Mouse (Mus musculus) forebrain, embryonic 10.5 days (tissue): ENCODE data around the gene Rnf115. TPM values are rescaled to one million over a fixed set of nuclear protein-coding genes. Genes with fewer than 3 reads are reported as not detected.
"Not testable (repeated sequence)": the region's sequence is repeated elsewhere in the genome, so short reads cannot be mapped to it uniquely, and the experiment has no call there.

Experiments
- DNase-seq: peaks from one replicate; pipeline ENCODE4 v3.0.0-alpha.2; 2017; ENCODE audit warnings: low spot score; ENCODE audit errors: extremely low spot score
- H3K27ac ChIP-seq: fragments of 300-500 bp; sonication (generic); 2 replicates; pipeline ENCODE4 v1.5.1; 2016; ENCODE audit warnings: mild to moderate bottlenecking
- H3K27me3 ChIP-seq: fragments of 300-500 bp; sonication (generic); 2 replicates; pipeline ENCODE4 v1.6.1; 2016; ENCODE audit warnings: mild to moderate bottlenecking; ENCODE audit not compliant: poor library complexity, severe bottlenecking
- H3K36me3 ChIP-seq: fragments of 300-500 bp; sonication (generic); replicated peaks from 2 replicates; pipeline ENCODE4 v1.6.1; 2016; ENCODE audit warnings: mild to moderate bottlenecking, moderate library complexity
- H3K4me1 ChIP-seq: fragments of 300-500 bp; sonication (generic); 2 replicates; pipeline ENCODE4 v1.6.1; 2016
- H3K4me3 ChIP-seq: fragments of 300-500 bp; sonication (generic); 2 replicates; pipeline ENCODE4 v1.5.1; 2016; ENCODE audit warnings: mild to moderate bottlenecking, moderate library complexity
- H3K9me3 ChIP-seq: fragments of 300-500 bp; sonication (generic); 2 replicates; pipeline ENCODE4 v1.6.1; 2016; ENCODE audit warnings: mild to moderate bottlenecking, moderate library complexity
- WGBS: fragments of 180-500 bp; shearing (Covaris S2); methylation state at CpG from one replicate; pipeline ENCODE4 v1.1.7; 2016; 5-methylcytosine and 5-hydroxymethylcytosine counted together
- polyA plus RNA-seq: library from polyadenylated mRNA; unstranded; fragments of >200 nt; fragmentation: Nextera tagmentation; extraction: Ambion mirVana; gene quantifications from 2 replicates; pipeline ENCODE4 v1.2.1, GENCODE M21; 2016

Rnf115 gene
- 70.5 and 75.4 TPM in 2 replicates for polyA plus RNA-seq

DNA sequence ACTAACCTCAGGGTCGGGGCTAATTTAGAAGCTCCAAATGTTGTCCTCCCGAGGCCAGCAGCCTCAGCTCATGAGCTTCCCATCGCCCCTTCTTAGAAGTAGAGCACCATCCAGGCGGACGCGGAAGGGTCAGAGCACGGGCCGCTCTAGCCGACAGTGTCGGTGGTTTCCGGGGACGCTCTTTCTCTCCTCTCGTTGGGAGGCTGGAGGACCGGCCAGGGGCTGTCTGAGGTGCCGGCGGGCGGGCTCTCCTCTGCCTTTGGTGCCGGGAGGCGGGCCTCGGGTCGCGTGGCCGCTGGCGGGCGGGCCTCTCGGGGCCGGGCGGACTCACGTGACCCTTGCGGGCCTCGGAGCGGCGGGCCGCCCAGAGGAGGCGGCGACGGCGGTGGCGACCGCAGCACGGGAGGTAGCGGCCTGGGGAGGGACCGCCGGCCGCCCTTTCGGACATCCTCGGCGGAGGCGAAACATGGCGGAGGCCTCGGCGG is at the start of gene Rnf115, which contains the start of gene Polr3c:
Rnf115 (plus strand) TSS at position 322 of the 485 bp plus-strand sequence.
Polr3c (minus strand) TSS at position 286 of the 485 bp plus-strand sequence.
- H3K27ac ChIP-seq: peak within 1 kb of the TSS; percentile 94
- WGBS: under 1% methylated on average over 52 of the region's 52 CpGs
- peak; percentile 94 for DNase-seq

DNA sequence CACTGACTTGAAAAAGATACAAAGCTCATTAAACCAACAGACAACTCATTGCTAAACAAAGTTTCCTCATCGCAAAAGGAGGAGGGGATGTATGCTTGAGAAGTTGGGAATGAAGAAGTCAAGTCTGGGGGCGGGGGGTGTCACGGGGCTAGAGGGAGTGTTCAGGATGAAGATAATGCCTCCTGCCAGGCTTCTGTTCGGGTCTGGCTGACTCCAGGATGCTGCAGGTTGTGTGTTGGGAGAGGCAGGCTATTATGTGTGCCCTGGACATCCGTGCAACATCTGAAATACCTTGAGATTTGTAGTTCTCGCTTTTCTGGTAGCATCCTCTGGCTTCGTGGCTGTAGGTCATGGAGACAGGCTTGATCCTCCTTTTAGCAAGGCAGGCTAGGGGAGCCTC is 49.0 kb upstream of the Rnf115 start:
- H3K27me3 ChIP-seq: peaks cover 45% of the 10 kb centered on the region
- H3K4me3 ChIP-seq: no peak overlapping the region

More for the DNA sequence above, at the start of gene Rnf115, which contains the start of gene Polr3c:
- Histone ChIP-seq H3K27me3 (no peaks in the 10 kb centered on the region), H3K9me3 (no peaks in the 10 kb centered on the region), H3K4me1 (peaks cover 36% of the 10 kb centered on the region), H3K4me3 (peak within 1 kb of the TSS; percentile 72), H3K36me3 (peaks cover 30% of the 10 kb centered on the region)

DNA sequence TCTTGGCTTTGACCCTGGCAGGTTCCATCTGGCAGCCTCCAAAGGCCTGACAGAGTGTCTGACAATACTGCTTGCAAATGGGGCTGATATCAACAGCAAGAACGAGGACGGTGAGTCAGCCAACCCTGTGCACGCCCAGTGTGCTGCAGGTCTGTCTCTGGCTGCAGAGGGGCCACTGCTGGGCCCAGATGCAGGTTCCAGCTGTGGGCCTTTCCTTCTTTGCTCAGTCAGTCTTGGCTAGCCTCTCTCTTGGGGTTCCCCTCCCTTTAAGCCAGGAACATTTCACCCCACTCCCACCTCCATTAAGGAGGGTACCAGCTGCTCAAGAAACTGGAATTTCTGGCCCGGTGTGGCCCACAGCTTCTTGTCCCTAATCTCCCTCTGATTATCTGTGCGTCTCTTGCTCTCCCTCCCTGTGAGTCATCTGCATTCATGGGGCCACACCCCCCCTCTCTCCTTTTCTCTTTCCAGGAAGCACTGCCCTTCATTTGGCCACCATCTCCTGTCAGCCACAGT is 48.2 kb upstream of the Rnf115 start:
- Histone ChIP-seq H3K9me3 (no peaks in the 10 kb centered on the region), H3K4me3 (no peak overlapping the region), H3K36me3 (no peaks in the 10 kb centered on the region), H3K4me1 (peaks cover 18% of the 10 kb centered on the region), H3K27ac (no peak overlapping the region), H3K27me3 (peaks cover 53% of the 10 kb centered on the region)
- 23% methylated on average over 5 of the region's 5 CpGs for WGBS
- DNase-seq: no peak

More for the DNA sequence above, 49.0 kb upstream of the Rnf115 start:
- H3K9me3 ChIP-seq: no peaks in the 10 kb centered on the region
- H3K36me3 ChIP-seq: no peaks in the 10 kb centered on the region
- 63% methylated on average over 7 of the region's 7 CpGs for WGBS
- DNase-seq: no peak
- no peak overlapping the region for H3K27ac ChIP-seq
- H3K4me1 ChIP-seq: peaks cover 19% of the 10 kb centered on the region

DNA sequence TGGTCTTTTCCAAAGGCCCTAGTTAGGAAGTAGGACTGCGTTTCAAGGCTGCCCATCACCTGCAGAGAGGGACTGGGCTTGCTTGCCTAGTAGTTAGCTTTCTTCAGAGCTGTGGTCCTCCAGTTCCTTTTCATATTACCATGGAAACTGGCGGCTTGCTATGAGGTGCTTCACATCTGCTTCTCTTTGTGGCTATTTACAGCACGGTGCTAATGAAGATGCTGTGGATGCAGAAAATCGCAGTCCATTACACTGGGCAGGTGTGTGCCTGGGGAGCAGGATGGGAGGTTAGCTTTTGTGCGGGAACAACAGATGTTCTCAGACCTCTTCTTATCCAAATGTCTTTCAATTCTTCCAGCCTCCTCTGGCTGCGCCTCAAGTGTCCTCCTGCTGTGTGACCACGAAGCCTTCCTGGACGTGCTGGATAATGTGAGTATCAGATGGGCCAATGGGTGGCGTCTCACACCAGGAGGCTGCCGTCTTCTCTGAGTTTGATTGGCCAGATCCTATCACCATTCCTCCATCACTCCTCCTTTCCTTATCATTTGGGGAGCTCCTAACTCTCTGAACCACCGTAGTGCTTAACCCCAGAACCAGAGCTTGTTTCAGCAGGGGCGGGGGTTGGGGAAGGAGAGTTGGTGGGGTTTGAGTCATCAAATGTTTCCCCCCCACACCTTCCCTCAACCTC is 47.1 kb upstream of the Rnf115 start:
- H3K9me3 ChIP-seq: no peaks in the 10 kb centered on the region
- H3K27ac ChIP-seq: no peak overlapping the region
- 15% methylated on average over 12 of the region's 12 CpGs for WGBS
- no peak overlapping the region for H3K4me3 ChIP-seq
- no peaks in the 10 kb centered on the region for H3K36me3 ChIP-seq
- DNase-seq: no peak
- H3K27me3 ChIP-seq: peaks cover 65% of the 10 kb centered on the region
- H3K4me1 ChIP-seq: peaks cover 22% of the 10 kb centered on the region

DNA sequence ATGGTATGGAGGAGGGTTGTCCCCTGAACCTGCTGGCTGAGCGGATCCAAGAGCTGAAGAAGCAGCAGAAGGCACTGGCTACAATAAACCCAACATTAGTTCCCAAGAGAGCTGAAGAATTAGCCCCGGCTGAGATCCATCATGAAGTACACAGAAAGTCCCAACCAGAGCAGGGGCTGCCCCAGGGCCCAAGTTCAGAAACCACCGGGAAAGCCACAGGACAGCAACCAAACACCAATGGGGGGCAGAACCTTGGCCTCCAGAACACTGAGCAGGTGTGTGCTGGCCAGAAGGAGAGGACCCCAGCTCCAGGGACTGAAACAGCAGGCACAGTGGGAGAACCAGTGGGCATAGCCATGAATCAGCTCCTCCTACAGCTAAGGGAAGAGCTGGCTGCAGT is 44.0 kb upstream of the Rnf115 start:
- H3K27ac ChIP-seq: no peak overlapping the region
- no peak overlapping the region for H3K4me3 ChIP-seq
- WGBS: 87% methylated on average over 3 of the region's 3 CpGs
- H3K27me3 ChIP-seq: peaks cover 65% of the 10 kb centered on the region
- H3K36me3 ChIP-seq: no peaks in the 10 kb centered on the region
- no peaks in the 10 kb centered on the region for H3K9me3 ChIP-seq
- no peak for DNase-seq
- peaks cover 15% of the 10 kb centered on the region for H3K4me1 ChIP-seq

DNA sequence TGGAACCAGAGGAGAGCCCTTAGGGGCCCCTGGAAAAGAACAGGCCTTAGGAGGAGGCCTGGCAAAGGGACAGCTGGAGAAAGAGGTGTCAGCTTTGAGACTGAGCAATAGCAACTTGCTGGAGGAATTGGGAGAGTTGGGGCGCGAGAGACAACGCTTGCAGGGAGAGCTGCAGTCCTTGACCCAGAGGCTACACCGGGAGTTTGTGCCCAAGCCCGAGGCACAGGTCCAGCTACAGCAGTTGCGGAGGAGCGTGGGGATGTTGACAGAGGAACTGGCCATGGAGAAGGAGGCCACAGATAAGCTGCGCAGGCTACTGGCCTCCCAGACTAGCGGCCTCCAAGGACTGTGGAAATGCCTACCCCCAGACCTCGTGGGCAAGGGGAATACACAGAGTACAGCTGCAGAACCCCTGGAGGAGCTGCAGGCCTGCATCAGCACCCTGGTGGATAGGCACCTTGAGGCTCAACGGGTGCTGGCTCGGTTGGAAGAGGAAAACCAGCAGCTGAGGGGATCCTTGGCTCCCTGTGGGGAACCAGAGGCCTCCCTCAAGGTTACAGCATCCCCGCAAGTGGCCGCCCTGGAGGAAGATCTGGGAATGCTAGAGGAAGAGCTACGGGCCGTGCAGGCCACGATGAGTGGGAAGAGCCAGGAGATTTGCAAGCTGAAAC is 43.2 kb upstream of the Rnf115 start:
- peak overlapping the region; percentile 27 for H3K4me3 ChIP-seq
- DNase-seq: no peak
- H3K9me3 ChIP-seq: no peaks in the 10 kb centered on the region
- WGBS: 59% methylated on average over 17 of the region's 17 CpGs
- peaks cover 18% of the 10 kb centered on the region for H3K4me1 ChIP-seq
- peaks cover 63% of the 10 kb centered on the region for H3K27me3 ChIP-seq
- no peaks in the 10 kb centered on the region for H3K36me3 ChIP-seq
- peak overlapping the region; percentile 3; the same call in 1 of the 2 replicates for H3K27ac ChIP-seq

DNA sequence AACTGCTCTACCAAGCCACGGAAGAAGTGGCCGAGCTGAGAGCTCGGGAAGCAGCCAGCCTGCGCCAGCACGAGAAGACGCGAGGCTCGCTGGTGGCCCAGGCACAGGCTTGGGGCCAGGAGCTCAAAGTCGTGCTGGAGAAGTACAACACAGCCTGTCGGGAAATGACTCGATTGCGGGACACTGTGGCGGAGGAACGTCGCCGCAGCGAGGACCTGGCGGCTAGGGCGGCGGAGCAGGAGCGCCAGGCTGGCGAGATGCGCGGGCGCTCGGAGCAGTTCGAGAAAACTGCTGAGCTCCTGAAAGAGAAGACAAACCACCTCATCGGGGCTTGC is 42.7 kb upstream of the Rnf115 start:
- WGBS: 44% methylated on average over 28 of the region's 28 CpGs
- no peaks in the 10 kb centered on the region for H3K9me3 ChIP-seq
- peak overlapping the region; percentile 3; the same call in 1 of the 2 replicates for H3K27ac ChIP-seq
- no peak for DNase-seq
- peak overlapping the region; percentile 27 for H3K4me3 ChIP-seq
- H3K36me3 ChIP-seq: no peaks in the 10 kb centered on the region
- H3K4me1 ChIP-seq: peaks cover 23% of the 10 kb centered on the region
- peaks cover 63% of the 10 kb centered on the region for H3K27me3 ChIP-seq

DNA sequence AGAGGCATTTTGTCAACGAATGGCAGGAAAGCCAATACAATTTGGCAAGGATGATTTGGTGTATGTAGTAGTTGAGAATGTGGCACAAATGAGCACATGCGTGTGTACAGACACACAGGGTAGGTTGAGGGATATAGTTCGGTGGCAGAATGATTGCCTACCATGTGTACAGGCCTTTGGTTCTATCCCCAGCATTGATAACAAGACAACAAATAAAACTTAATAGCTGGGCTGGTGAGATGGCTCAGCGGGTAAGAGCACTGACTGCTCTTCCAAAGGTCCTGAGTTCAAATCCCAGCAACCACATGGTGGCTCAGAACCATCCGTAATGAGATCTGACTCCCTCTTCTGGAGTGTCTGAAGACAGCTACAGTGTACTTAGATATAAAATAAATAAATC is 41.4 kb upstream of the Rnf115 start:
- WGBS: 94% methylated on average over 5 of the region's 5 CpGs
- peaks cover 53% of the 10 kb centered on the region for H3K27me3 ChIP-seq
- not testable (repeated sequence) for H3K4me3 ChIP-seq, H3K9me3 ChIP-seq, H3K36me3 ChIP-seq, DNase-seq, H3K27ac ChIP-seq
- peaks cover 25% of the 10 kb centered on the region for H3K4me1 ChIP-seq

DNA sequence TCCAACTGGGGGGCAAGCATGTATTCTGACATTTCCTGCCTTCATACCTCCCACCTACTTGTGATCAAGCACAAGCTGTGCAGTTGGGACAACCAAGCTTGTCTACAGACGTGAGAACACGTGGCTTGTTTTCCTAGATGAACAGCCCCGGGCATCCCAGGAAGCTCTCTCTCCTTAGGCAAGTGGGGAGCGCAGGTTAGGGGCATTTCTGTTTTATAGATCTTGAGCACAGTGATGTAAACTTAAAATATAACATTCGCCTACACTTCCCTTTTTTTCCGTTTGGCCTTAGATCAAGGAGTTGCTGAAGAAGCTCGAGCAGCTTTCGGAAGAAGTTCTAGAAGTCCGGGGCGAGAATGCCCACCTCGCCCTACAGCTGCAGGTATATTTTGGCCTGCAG is 38.6 kb upstream of the Rnf115 start:
- WGBS: 87% methylated on average over 11 of the region's 11 CpGs
- no peak for DNase-seq

DNA sequence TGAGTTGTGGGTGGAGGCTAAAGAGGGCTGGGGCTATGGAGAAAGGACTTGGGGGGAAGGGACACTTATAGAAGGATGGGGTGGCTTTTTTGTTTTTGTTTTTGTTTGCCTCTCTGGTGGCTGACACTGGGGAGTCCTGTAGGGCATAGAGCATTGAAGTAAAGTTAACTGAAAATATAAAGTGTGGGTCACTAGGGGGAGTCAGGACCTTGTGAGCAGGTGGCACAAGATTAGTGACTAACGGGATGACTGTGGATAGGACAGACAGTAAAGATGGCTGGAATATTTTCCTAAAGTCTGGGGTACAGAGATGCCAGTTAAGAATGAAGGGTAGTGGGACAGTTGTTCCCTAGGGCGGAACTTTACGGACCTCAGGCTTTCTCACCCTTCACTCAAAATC is 37.2 kb upstream of the Rnf115 start:
- Histone ChIP-seq H3K9me3 (no peaks in the 10 kb centered on the region), H3K27ac (no peak overlapping the region), H3K36me3 (no peaks in the 10 kb centered on the region), H3K4me1 (peaks cover 25% of the 10 kb centered on the region), H3K27me3 (peaks cover 21% of the 10 kb centered on the region), H3K4me3 (no peak overlapping the region)
- WGBS: 59% methylated on average over 3 of the region's 3 CpGs
- no peak for DNase-seq

More for the DNA sequence above, 38.6 kb upstream of the Rnf115 start:
- no peak overlapping the region for H3K27ac ChIP-seq
- H3K4me1 ChIP-seq: peaks cover 33% of the 10 kb centered on the region
- no peak overlapping the region for H3K4me3 ChIP-seq
- H3K36me3 ChIP-seq: no peaks in the 10 kb centered on the region
- H3K9me3 ChIP-seq: no peaks in the 10 kb centered on the region
- peaks cover 35% of the 10 kb centered on the region for H3K27me3 ChIP-seq

DNA sequence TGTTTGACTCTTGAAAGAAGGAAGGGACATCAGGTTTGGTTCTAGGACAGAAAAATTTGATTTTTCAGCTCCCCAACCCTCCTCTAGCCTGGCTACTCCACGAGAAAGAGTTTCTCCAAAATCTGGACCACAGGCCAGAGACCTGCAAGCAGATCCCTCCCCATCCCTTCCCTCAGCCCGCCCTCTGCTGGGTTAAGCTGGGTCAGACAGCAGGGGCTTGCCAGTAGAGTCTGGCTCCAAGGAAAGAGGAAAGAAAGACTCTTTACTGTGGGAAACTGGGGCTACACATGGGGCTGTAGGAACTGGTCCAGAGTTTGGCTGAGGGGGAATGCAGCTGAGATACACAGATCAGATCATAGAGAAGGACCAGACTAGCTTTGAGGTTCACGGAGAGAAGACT is 35.0 kb upstream of the Rnf115 start:
- Histone ChIP-seq H3K4me3 (no peak overlapping the region), H3K27ac (peak overlapping the region; percentile 51; the same call in 1 of the 2 replicates), H3K36me3 (no peaks in the 10 kb centered on the region), H3K27me3 (peaks cover 13% of the 10 kb centered on the region), H3K9me3 (no peaks in the 10 kb centered on the region), H3K4me1 (peaks cover 45% of the 10 kb centered on the region)
- 17% methylated on average over 3 of the region's 3 CpGs for WGBS
- DNase-seq: no peak

DNA sequence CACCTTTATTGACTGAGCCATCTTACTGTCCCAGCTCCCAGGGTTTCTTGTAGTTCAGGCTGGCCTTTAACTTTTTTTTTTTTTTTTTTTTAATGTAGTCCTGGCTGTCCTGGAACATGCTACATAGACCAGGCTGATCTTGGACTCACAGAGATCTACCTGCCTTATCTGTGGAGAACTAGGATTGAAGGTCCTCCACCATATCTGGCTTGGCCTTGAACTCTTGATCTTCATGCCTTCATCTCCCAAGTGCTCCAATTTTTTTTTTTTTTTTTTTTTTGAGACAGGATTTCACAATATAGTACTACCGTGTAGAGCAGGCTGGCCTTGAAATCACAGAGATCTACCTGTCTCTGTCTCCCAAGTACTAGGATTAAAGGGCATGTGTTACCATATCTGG is 33.9 kb upstream of the Rnf115 start:
- Histone ChIP-seq H3K4me1 (peaks cover 53% of the 10 kb centered on the region), H3K36me3 (no peaks in the 10 kb centered on the region), H3K4me3 (no peak overlapping the region), H3K9me3 (no peaks in the 10 kb centered on the region), H3K27ac (no peak overlapping the region), H3K27me3 (peaks cover 13% of the 10 kb centered on the region)
- no peak for DNase-seq
- WGBS: 95% methylated on average over 1 of the region's 1 CpGs
